Mouse (Mus musculus) heart, embryonic 14.5 days (tissue): ENCODE results near the gene Hnrnpc. TPM values are rescaled to one million over a fixed set of nuclear protein-coding genes. Genes with fewer than 3 reads are reported as not detected.
"Not testable (repeated sequence)": the region's sequence is repeated elsewhere in the genome, so short reads cannot be mapped to it uniquely, and the experiment has no call there.

ENCODE experiments used
- ATAC-seq: fragments of 200-750 bp; cut with Nextera tagmentation; 2 replicates; pipeline ENCODE4 v1.8.0; 2017; ENCODE audit warnings: low read depth, moderate TSS enrichment; ENCODE audit not compliant: insufficient number of reproducible peaks, insufficient read depth, low FRiP score
- H3K27ac ChIP-seq, 2 experiments: fragments of 200-500 bp in 1 of 2; fragments of 300-500 bp in 1 of 2; sonication (generic) in 1 of 2; replicated peaks in 1 of 2; 2 replicates each; pipeline ENCODE4 v1.5.1; 2012 to 2014; ENCODE audit warnings: low read depth in 2 of 2, low read length in 2 of 2, control low read depth in 1 of 2, mild to moderate bottlenecking in 1 of 2, mixed read lengths in 1 of 2; ENCODE audit not compliant: control insufficient read depth in 1 of 2, insufficient read depth in 1 of 2
- H3K27me3 ChIP-seq: fragments of 300-500 bp; sonication (generic); 2 replicates; pipeline ENCODE4 v1.6.1; 2014; ENCODE audit warnings: mild to moderate bottlenecking, low read length, control low read depth; ENCODE audit not compliant: control insufficient read depth, insufficient read depth
- H3K36me3 ChIP-seq: fragments of 300-500 bp; sonication (generic); 2 replicates; pipeline ENCODE4 v1.6.1; 2014; ENCODE audit warnings: mild to moderate bottlenecking, control low read depth, low read length, mixed read lengths; ENCODE audit not compliant: control insufficient read depth, insufficient read depth
- H3K4me1 ChIP-seq, 2 experiments: fragments of 200-500 bp in 1 of 2; fragments of 300-500 bp in 1 of 2; sonication (generic) in 1 of 2; 2 replicates each; pipeline ENCODE4 v1.6.1; 2012 to 2014; ENCODE audit warnings: low read length in 2 of 2, control low read depth in 1 of 2, mixed read lengths in 1 of 2; ENCODE audit not compliant: control insufficient read depth in 2 of 2, insufficient read depth in 2 of 2
- H3K4me2 ChIP-seq: fragments of 300-500 bp; sonication (generic); 2 replicates; pipeline ENCODE4 v1.6.1; 2014; ENCODE audit warnings: mild to moderate bottlenecking, low read length
- H3K4me3 ChIP-seq, 2 experiments: fragments of 200-500 bp in 1 of 2; fragments of 300-500 bp in 1 of 2; sonication (generic) in 1 of 2; 2 replicates each; pipeline ENCODE4 v1.5.1; 2012 to 2014; ENCODE audit warnings: low read length in 2 of 2, mild to moderate bottlenecking in 2 of 2, control low read depth in 1 of 2, low read depth in 1 of 2, moderate library complexity in 1 of 2; ENCODE audit not compliant: control insufficient read depth in 1 of 2, insufficient read depth in 1 of 2
- H3K9ac ChIP-seq: fragments of 300-500 bp; sonication (generic); 2 replicates; pipeline ENCODE4 v1.6.1; 2014; ENCODE audit warnings: mild to moderate bottlenecking, low read length
- H3K9me3 ChIP-seq: fragments of 300-500 bp; sonication (generic); 2 replicates; pipeline ENCODE4 v1.6.1; 2016; ENCODE audit warnings: low read length, control low read depth; ENCODE audit not compliant: control insufficient read depth
- WGBS: fragments of 180-500 bp; shearing (Covaris S2); extraction: QIAGEN DNeasy Blood & Tissue Kit; methylation state at CpG from one replicate; pipeline ENCODE4 v1.1.7; 2014; 5-methylcytosine and 5-hydroxymethylcytosine counted together
- polyA plus RNA-seq: library from polyadenylated mRNA; unstranded; fragments of >200 nt; fragmentation: Nextera tagmentation; extraction: Ambion mirVana; gene quantifications from 2 replicates; pipeline ENCODE4 v1.2.1, GENCODE M21; 2014

The Hnrnpc gene
- polyA plus RNA-seq, 1 experiment from 2014 or later, result 352 TPM

DNA sequence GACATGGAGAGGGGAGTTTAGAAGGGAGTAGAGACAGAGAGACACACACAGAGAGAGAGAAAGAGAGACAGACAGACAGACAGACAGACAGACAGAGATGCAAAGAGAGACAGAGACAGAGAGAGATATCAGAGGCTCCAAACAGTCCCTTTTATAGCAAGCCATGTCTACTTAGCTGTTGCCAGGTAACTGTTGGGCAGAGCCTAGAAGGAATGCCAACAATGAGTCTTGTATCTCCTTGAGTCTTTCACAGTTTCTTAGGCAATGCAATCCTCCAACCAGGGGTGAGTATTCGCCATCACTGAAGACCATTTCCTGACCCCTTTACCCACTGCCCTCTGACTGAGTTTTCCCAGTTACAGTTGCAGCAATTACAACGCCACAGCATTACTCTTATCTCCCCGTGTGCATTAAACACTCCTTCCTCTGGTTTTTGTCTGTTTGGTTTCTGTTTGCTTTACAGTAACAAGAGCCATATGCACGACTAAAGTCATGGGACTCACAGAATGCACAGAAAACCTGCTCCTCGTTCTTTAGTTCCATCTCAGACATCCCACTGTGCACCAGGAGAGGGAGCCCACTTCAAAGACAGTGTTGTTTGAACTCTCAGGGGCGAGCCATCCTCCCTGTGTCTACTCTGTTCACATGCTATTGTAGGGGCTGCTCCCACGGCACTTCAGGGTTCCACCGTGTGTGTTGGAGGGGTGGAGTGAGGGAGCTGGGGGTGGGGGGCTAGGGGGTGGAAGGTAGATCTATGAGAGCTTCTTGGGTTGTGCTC, 58.7 kb downstream of the Hnrnpc start:
- no peaks in the 10 kb centered on the region for H3K27me3 ChIP-seq
- H3K27ac ChIP-seq, result no peak overlapping the region
- H3K36me3 ChIP-seq, result no peaks in the 10 kb centered on the region
- 7% methylated on average over 8 of the region's 8 CpGs for WGBS
- H3K4me2 ChIP-seq, result no peak overlapping the region
- H3K4me1 ChIP-seq, result no peaks in the 10 kb centered on the region
- no peak overlapping the region for H3K9ac ChIP-seq
- no peak overlapping the region for H3K4me3 ChIP-seq
- no peaks in the 10 kb centered on the region for H3K9me3 ChIP-seq
- ATAC-seq, result peak; percentile 61; the same call in 1 of the 2 replicates

DNA sequence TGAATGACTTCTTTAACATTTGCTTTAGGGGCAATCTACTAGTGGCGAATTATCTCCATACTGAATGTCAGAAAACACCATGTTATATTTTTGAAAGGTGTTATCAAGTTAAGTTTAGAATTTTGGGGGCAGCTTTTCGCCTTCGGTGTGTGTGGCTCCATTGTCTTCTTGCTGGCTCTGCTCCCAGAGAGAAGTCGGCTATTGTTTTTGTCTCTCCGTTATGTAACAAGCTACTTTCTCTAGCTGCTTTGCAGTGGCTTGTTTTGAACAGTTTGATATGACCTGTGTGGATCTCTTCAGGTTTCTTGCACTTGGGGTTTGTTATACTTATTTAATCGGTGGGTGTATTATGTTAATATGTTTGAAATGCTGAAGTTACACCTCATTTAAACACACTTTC, 60.4 kb downstream of the Hnrnpc start:
- Histone ChIP-seq H3K4me2 (no peak overlapping the region), H3K4me3 (no peak overlapping the region), H3K4me1 (no peaks in the 10 kb centered on the region), H3K9ac (no peak overlapping the region), H3K36me3 (no peaks in the 10 kb centered on the region), H3K27ac (no peak overlapping the region), H3K9me3 (no peaks in the 10 kb centered on the region), H3K27me3 (no peaks in the 10 kb centered on the region)
- 47% methylated on average over 6 of the region's 6 CpGs for WGBS
- no peak for ATAC-seq

GRCm38 (mm10) chr14:52042359-52042758, 61.5 kb downstream of the Hnrnpc start, which contains the start of gene Olfr221:
Gene Olfr221, minus strand, starts transcription at chr14:52042459.
- H3K36me3 ChIP-seq, ATAC-seq, H3K9ac ChIP-seq, H3K4me2 ChIP-seq, H3K27ac ChIP-seq, H3K9me3 ChIP-seq, H3K4me3 ChIP-seq, H3K27me3 ChIP-seq, H3K4me1 ChIP-seq: not testable (repeated sequence)
- 57% methylated on average over 3 of the region's 3 CpGs for WGBS

DNA sequence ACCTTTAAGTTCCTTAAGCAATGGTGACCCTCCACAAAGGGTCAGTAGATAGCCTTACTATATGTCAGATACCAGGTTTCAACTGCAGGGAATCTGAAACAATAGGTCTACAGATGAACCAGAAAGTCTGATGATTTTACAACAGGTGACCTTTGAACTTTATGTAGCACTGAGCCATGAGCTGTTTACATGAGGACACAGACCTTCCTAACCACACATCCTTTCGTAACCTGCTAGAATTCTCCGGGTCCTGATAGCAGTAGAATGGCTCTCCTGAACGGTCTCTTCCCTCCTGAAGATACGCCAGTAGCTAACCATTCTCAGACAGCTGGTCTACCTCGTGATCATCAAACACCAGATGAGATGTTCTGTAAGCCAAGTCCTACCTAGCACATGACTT, 64.5 kb downstream of the Hnrnpc start:
- H3K27me3 ChIP-seq, result no peaks in the 10 kb centered on the region
- H3K27ac ChIP-seq, result no peak overlapping the region
- no peaks in the 10 kb centered on the region for H3K4me1 ChIP-seq
- H3K9ac ChIP-seq, result no peak overlapping the region
- H3K9me3 ChIP-seq, result no peaks in the 10 kb centered on the region
- no peak overlapping the region for H3K4me2 ChIP-seq
- no peak for ATAC-seq
- no peak overlapping the region for H3K4me3 ChIP-seq
- 77% methylated on average over 5 of the region's 5 CpGs for WGBS
- no peaks in the 10 kb centered on the region for H3K36me3 ChIP-seq

DNA sequence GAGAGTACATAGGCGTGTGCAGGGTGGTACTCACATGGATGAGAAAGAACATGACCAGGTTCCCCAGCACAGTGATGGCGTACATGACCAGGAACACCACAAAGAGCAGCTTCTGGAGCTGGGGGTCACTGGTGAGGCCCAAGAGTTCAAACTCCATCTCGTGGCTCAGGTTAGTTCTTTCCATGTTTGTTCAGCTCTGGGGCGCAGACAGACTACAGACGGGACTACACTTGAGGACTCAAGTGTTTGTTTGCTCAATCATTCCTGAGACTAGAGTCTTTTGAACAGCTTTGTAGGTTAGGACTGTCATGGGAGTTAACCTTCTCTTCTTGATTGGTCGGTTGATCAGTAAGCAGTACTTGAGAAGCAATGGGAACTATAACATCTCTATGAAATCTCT, 67.9 kb downstream of the Hnrnpc start:
- Histone ChIP-seq H3K4me3 (no peak overlapping the region), H3K36me3 (no peaks in the 10 kb centered on the region), H3K4me2 (no peak overlapping the region), H3K4me1 (no peaks in the 10 kb centered on the region), H3K9me3 (no peaks in the 10 kb centered on the region), H3K27ac (no peak overlapping the region), H3K27me3 (no peaks in the 10 kb centered on the region), H3K9ac (no peak overlapping the region)
- no peak for ATAC-seq
- 83% methylated on average over 6 of the region's 6 CpGs for whole genome bisulfite sequencing

- no peak for ATAC-seq
- H3K36me3 ChIP-seq, result no peaks in the 10 kb centered on the region
- WGBS, result 76% methylated on average over 4 of the region's 4 CpGs
These were observed 77.5 kb downstream of the Hnrnpc start for GRCm38 (mm10) chr14:52026342-52026741.

GRCm38 (mm10) chr14:52024133-52024532, 79.7 kb downstream of the Hnrnpc start:
- ATAC-seq, result no peak
- no peaks in the 10 kb centered on the region for H3K9me3 ChIP-seq
- H3K27me3 ChIP-seq, result no peaks in the 10 kb centered on the region
- 70% methylated on average over 2 of the region's 2 CpGs for WGBS
- H3K4me2 ChIP-seq, result no peak overlapping the region
- no peaks in the 10 kb centered on the region for H3K36me3 ChIP-seq
- H3K4me3 ChIP-seq, result no peak overlapping the region
- peaks cover 11 to 21% of the 10 kb centered on the region in 2 experiments for H3K4me1 ChIP-seq
- no peak overlapping the region for H3K9ac ChIP-seq
- H3K27ac ChIP-seq, result no peak overlapping the region

More at GRCm38 (mm10) chr14:52026342-52026741, 77.5 kb downstream of the Hnrnpc start:
- Histone ChIP-seq H3K4me2 (no peak overlapping the region), H3K4me1 (peaks cover 9 to 17% of the 10 kb centered on the region in 2 experiments), H3K27ac (no peak overlapping the region), H3K27me3 (no peaks in the 10 kb centered on the region), H3K9ac (no peak overlapping the region), H3K9me3 (no peaks in the 10 kb centered on the region), H3K4me3 (no peak overlapping the region)
